Mouse (Mus musculus) embryonic facial prominence, embryonic 14.5 days (tissue): ENCODE measurements at regions not wholly inside any gene's neighbourhood (a gene's known extent, or its start where the extent isn't known, plus 50 kb on each side); places are given as distances from the start of the nearest gene placed in this dataset.

ENCODE experiments used
- ATAC-seq: fragments of 200-750 bp; cut with Nextera tagmentation; 2 replicates; pipeline ENCODE4 v1.8.0; 2017; ENCODE audit warnings: low read depth, moderate number of reproducible peaks, moderate TSS enrichment
- DNase-seq: peaks from one replicate; pipeline ENCODE4 v3.0.0-alpha.2; 2015; ENCODE audit warnings: low spot score
- H3K27ac ChIP-seq: fragments of 300-500 bp; sonication (generic); replicated peaks from 2 replicates; pipeline ENCODE4 v1.5.1; 2014; ENCODE audit warnings: low read depth, mild to moderate bottlenecking, low read length, moderate library complexity
- H3K27me3 ChIP-seq: fragments of 300-500 bp; sonication (generic); replicated peaks from 2 replicates; pipeline ENCODE4 v1.6.1; 2014; ENCODE audit warnings: low read length; ENCODE audit not compliant: control insufficient read depth, insufficient read depth
- H3K36me3 ChIP-seq: fragments of 300-500 bp; sonication (generic); 2 replicates; pipeline ENCODE4 v1.6.1; 2014; ENCODE audit warnings: low read length, mixed read lengths; ENCODE audit not compliant: control insufficient read depth, insufficient read depth
- H3K4me1 ChIP-seq: fragments of 300-500 bp; sonication (generic); 2 replicates; pipeline ENCODE4 v1.6.1; 2014; ENCODE audit warnings: antibody characterized with exemption, low read length; ENCODE audit not compliant: control insufficient read depth, insufficient read depth
- H3K4me2 ChIP-seq: fragments of 300-500 bp; sonication (generic); 2 replicates; pipeline ENCODE4 v1.6.1; 2014; ENCODE audit warnings: low read depth, mild to moderate bottlenecking, low read length, moderate library complexity, mixed read lengths
- H3K4me3 ChIP-seq: fragments of 300-500 bp; sonication (generic); 2 replicates; pipeline ENCODE4 v1.5.1; 2014; ENCODE audit warnings: low read depth, mild to moderate bottlenecking, low read length
- H3K9ac ChIP-seq: fragments of 300-500 bp; sonication (generic); 2 replicates; pipeline ENCODE4 v1.6.1; 2014; ENCODE audit warnings: low read depth, mild to moderate bottlenecking, low read length, moderate library complexity, mixed read lengths
- H3K9me3 ChIP-seq: fragments of 300-500 bp; sonication (generic); 2 replicates; pipeline ENCODE4 v1.6.1; 2016; ENCODE audit warnings: low read length; ENCODE audit not compliant: control insufficient read depth
- WGBS: fragments of 180-500 bp; shearing (Covaris S2); extraction: QIAGEN DNeasy Blood & Tissue Kit; methylation state at CpG from one replicate; pipeline ENCODE4 v1.1.7; 2014; 5-methylcytosine and 5-hydroxymethylcytosine counted together

GRCm38 (mm10) chr10:3652522-3652921, 87.6 kb upstream of the Plekhg1 start:
- no peak for ATAC-seq
- Histone ChIP-seq H3K4me2 (no peak overlapping the region), H3K9me3 (no peaks in the 10 kb centered on the region), H3K36me3 (no peaks in the 10 kb centered on the region), H3K27ac (no peak overlapping the region), H3K27me3 (no peaks in the 10 kb centered on the region), H3K4me3 (no peak overlapping the region), H3K4me1 (no peaks in the 10 kb centered on the region), H3K9ac (no peak overlapping the region)
- 74% methylated on average over 3 of the region's 3 CpGs for WGBS
- no peak for DNase-seq

DNA sequence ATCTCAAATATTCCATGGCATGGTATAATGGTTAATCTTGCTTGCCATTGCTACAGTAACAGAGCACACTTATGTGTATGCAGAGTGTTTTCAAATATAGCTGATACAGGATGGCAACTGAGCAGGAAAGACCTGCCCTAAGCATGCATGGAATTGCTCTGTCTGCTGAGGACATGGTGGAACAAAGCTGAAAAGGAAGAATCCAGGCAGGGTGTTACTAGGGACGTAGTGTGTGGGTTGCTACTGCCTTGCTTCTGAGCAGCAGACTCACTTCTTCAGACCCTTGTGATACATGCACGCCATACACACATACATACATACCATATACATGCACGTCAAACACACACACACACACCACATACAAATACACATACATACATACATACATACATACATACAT, 84.1 kb upstream of the Plekhg1 start:
- Histone ChIP-seq H3K4me2 (no peak overlapping the region), H3K27me3 (no peaks in the 10 kb centered on the region), H3K27ac (no peak overlapping the region), H3K9me3 (no peaks in the 10 kb centered on the region), H3K9ac (no peak overlapping the region), H3K4me1 (no peaks in the 10 kb centered on the region), H3K36me3 (no peaks in the 10 kb centered on the region), H3K4me3 (no peak overlapping the region)
- WGBS: 87% methylated on average over 3 of the region's 3 CpGs
- ATAC-seq (no peak), DNase-seq (no peak)

DNA sequence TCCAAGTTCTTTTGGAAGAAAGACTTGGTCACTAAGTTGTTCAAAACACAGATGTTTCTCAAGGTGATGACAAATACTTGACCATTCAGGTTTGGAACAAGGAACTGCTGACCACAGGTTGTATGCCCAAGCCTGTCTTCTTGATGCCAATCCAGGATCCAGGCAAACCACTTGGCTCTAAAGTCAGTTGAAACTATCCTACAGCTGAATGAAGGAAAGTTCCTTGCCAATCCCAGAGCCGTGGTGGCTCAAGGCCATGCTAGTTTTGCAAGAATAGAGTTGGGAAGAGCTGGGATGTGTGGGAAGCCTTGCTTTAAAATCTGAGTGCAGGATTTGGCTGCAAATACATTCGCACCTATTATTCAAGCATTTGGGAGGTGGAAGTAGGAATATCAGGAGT, 78.0 kb upstream of the Plekhg1 start:
- 79% methylated on average over 2 of the region's 2 CpGs for WGBS
- no peak overlapping the region for H3K27ac ChIP-seq
- H3K4me2 ChIP-seq: no peak overlapping the region
- no peak overlapping the region for H3K9ac ChIP-seq
- ATAC-seq (no peak), DNase-seq (no peak)
- no peaks in the 10 kb centered on the region for H3K27me3 ChIP-seq
- no peaks in the 10 kb centered on the region for H3K4me1 ChIP-seq
- H3K9me3 ChIP-seq: no peaks in the 10 kb centered on the region
- H3K36me3 ChIP-seq: no peaks in the 10 kb centered on the region
- no peak overlapping the region for H3K4me3 ChIP-seq

GRCm38 (mm10) chr10:3662571-3662970, 77.6 kb upstream of the Plekhg1 start:
- DNase-seq (no peak), ATAC-seq (no peak)
- Histone ChIP-seq H3K4me3 (no peak overlapping the region), H3K4me2 (no peak overlapping the region), H3K27me3 (no peaks in the 10 kb centered on the region), H3K9me3 (no peaks in the 10 kb centered on the region), H3K27ac (no peak overlapping the region), H3K36me3 (no peaks in the 10 kb centered on the region), H3K9ac (no peak overlapping the region), H3K4me1 (no peaks in the 10 kb centered on the region)
- 52% methylated on average over 1 of the region's 1 CpGs for WGBS

DNA sequence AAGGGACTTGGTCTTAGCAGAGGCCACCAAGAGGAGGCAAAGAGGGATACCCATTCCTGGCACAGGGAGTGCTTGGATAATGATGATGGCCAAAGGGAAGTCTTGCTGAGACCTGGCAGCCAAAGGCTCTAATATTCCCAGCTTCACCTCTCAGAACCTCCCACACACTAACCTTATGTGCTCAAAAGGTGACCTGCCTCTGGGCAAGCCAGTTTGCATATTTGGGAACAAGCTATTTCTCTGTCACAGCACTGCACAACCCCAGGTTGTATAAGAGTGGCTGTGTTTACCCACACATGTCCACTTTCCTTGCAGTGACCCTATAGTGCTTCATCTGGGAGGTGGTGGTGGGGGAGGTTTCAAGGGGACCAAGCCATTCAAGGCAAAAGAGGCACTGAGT, 76.9 kb upstream of the Plekhg1 start:
- Histone ChIP-seq H3K4me1 (no peaks in the 10 kb centered on the region), H3K36me3 (no peaks in the 10 kb centered on the region), H3K4me2 (no peak overlapping the region), H3K27me3 (no peaks in the 10 kb centered on the region), H3K9ac (no peak overlapping the region), H3K9me3 (no peaks in the 10 kb centered on the region), H3K4me3 (no peak overlapping the region), H3K27ac (no peak overlapping the region)
- no peak for DNase-seq
- ATAC-seq: no peak

GRCm38 (mm10) chr10:3684481-3684880, 55.7 kb upstream of the Plekhg1 start:
- H3K27ac ChIP-seq: no peak overlapping the region

More at GRCm38 (mm10) chr10:3684481-3684880, 55.7 kb upstream of the Plekhg1 start:
- no peak for DNase-seq
- no peak for ATAC-seq
- Histone ChIP-seq H3K36me3 (no peaks in the 10 kb centered on the region), H3K4me1 (no peaks in the 10 kb centered on the region), H3K4me3 (no peak overlapping the region), H3K4me2 (no peak overlapping the region), H3K27me3 (no peaks in the 10 kb centered on the region), H3K9ac (no peak overlapping the region), H3K9me3 (no peaks in the 10 kb centered on the region)
- 57% methylated on average over 2 of the region's 2 CpGs for WGBS
